Mouse (Mus musculus) midbrain, postnatal 0 days (tissue): ENCODE results near the gene Hdhd5. TPM values are rescaled to one million over a fixed set of nuclear protein-coding genes. Genes with fewer than 3 reads are reported as not detected.

Experiments
- ATAC-seq: fragments of 200-750 bp; cut with Nextera tagmentation; 2 replicates; pipeline ENCODE4 v1.8.0; 2017; ENCODE audit warnings: moderate number of reproducible peaks, mild to moderate bottlenecking, moderate TSS enrichment, moderate library complexity; ENCODE audit not compliant: low FRiP score
- DNase-seq: peaks from one replicate; pipeline ENCODE4 v3.0.0-alpha.2; 2015; ENCODE audit warnings: low spot score
- H3K27ac ChIP-seq: fragments of 300-500 bp; sonication (generic); 2 replicates; pipeline ENCODE4 v1.5.1; 2014; ENCODE audit warnings: low read depth, mild to moderate bottlenecking, low read length, mixed read lengths
- H3K27me3 ChIP-seq: fragments of 300-500 bp; sonication (generic); 2 replicates; pipeline ENCODE4 v1.6.1; 2014; ENCODE audit warnings: low read length, control low read depth, mixed read lengths; ENCODE audit not compliant: insufficient read depth
- H3K36me3 ChIP-seq: fragments of 300-500 bp; sonication (generic); 2 replicates; pipeline ENCODE4 v1.6.1; 2014; ENCODE audit warnings: low read length, control low read depth, mixed read lengths; ENCODE audit not compliant: insufficient read depth
- H3K4me1 ChIP-seq: fragments of 300-500 bp; sonication (generic); 2 replicates; pipeline ENCODE4 v1.6.1; 2014; ENCODE audit warnings: mild to moderate bottlenecking, control low read depth, antibody characterized with exemption, low read length, mixed read lengths; ENCODE audit not compliant: insufficient read depth
- H3K4me2 ChIP-seq: fragments of 300-500 bp; sonication (generic); 2 replicates; pipeline ENCODE4 v1.6.1; 2014; ENCODE audit warnings: low read depth, mild to moderate bottlenecking, low read length, mixed read lengths; ENCODE audit not compliant: poor library complexity, severe bottlenecking
- H3K4me3 ChIP-seq: fragments of 300-500 bp; sonication (generic); 2 replicates; pipeline ENCODE4 v1.5.1; 2014; ENCODE audit warnings: low read depth, mild to moderate bottlenecking, low read length, moderate library complexity
- H3K9ac ChIP-seq: fragments of 300-500 bp; sonication (generic); replicated peaks from 2 replicates; pipeline ENCODE4 v1.6.1; 2014; ENCODE audit warnings: mild to moderate bottlenecking, low read length, moderate library complexity, mixed read lengths; ENCODE audit not compliant: poor library complexity, severe bottlenecking
- H3K9me3 ChIP-seq: fragments of 300-500 bp; sonication (generic); 2 replicates; pipeline ENCODE4 v1.6.1; 2016; ENCODE audit warnings: low read length, control low read depth
- CTCF ChIP-seq: IDR thresholded peaks from 2 replicates; pipeline ENCODE4 v1.5.1; 2016; ENCODE audit warnings: antibody characterized with exemption, mild to moderate bottlenecking
- WGBS: fragments of 180-500 bp; shearing (Covaris S2); extraction: QIAGEN DNeasy Blood & Tissue Kit; methylation state at CpG from one replicate; pipeline ENCODE4 v1.1.7; 2014; 5-methylcytosine and 5-hydroxymethylcytosine counted together
- polyA plus RNA-seq: library from polyadenylated mRNA; unstranded; fragments of >200 nt; fragmentation: Nextera tagmentation; extraction: Ambion mirVana; gene quantifications from 2 replicates; pipeline ENCODE4 v1.2.1, GENCODE M21; 2015
- total RNA-seq: library from RNA; depleted of rRNA; stranded (reverse); fragments of >200 nt; gene quantifications from 2 replicates; pipeline ENCODE4 v1.2.3, GENCODE M21; 2014

The Hdhd5 gene
- total and polyA plus RNA-seq, 2 experiments from 2014 or later: 16.6 to 39.3 TPM

GRCm38 (mm10) chr6:120480361-120480760 lies 50.8 kb downstream of the Hdhd5 start:
- TF ChIP-seq CTCF: no peak

GRCm38 (mm10) chr6:120479302-120479701 lies 51.8 kb downstream of the Hdhd5 start:
- WGBS: 89% methylated on average over 2 of the region's 2 CpGs

More at GRCm38 (mm10) chr6:120480361-120480760, 50.8 kb downstream of the Hdhd5 start:
- Histone ChIP-seq H3K9me3 (no peaks in the 10 kb centered on the region), H3K4me3 (no peak overlapping the region), H3K36me3 (no peaks in the 10 kb centered on the region; the same call in 1 of the 2 replicates), H3K4me2 (no peak overlapping the region), H3K27ac (no peak overlapping the region), H3K4me1 (no peaks in the 10 kb centered on the region), H3K27me3 (no peaks in the 10 kb centered on the region), H3K9ac (no peak overlapping the region)
- DNase-seq (no peak), ATAC-seq (no peak)
- 92% methylated on average over 5 of the region's 5 CpGs for WGBS

GRCm38 (mm10) chr6:120475288-120475687 lies 55.8 kb downstream of the Hdhd5 start:
- H3K4me1 ChIP-seq: peaks cover 5% of the 10 kb centered on the region; the same call in 1 of the 2 replicates
- TF ChIP-seq CTCF: no peak
- no peak overlapping the region for H3K4me3 ChIP-seq
- H3K4me2 ChIP-seq: no peak overlapping the region
- H3K9ac ChIP-seq: no peak overlapping the region
- DNase-seq (no peak), ATAC-seq (no peak)
- H3K27me3 ChIP-seq: no peaks in the 10 kb centered on the region
- H3K9me3 ChIP-seq: no peaks in the 10 kb centered on the region
- WGBS: 84% methylated on average over 8 of the region's 8 CpGs
- no peak overlapping the region for H3K27ac ChIP-seq
- no peaks in the 10 kb centered on the region for H3K36me3 ChIP-seq

More at GRCm38 (mm10) chr6:120479302-120479701, 51.8 kb downstream of the Hdhd5 start:
- Histone ChIP-seq H3K27ac (no peak overlapping the region), H3K4me1 (no peaks in the 10 kb centered on the region), H3K9me3 (no peaks in the 10 kb centered on the region), H3K4me3 (no peak overlapping the region), H3K4me2 (no peak overlapping the region), H3K36me3 (no peaks in the 10 kb centered on the region; the same call in 1 of the 2 replicates), H3K27me3 (no peaks in the 10 kb centered on the region), H3K9ac (no peak overlapping the region)
- TF ChIP-seq CTCF: no peak
- no peak for DNase-seq
- ATAC-seq: no peak

- 37% methylated on average over 5 of the region's 5 CpGs for WGBS
These were observed 57.7 kb downstream of the Hdhd5 start for GRCm38 (mm10) chr6:120473427-120473826.

GRCm38 (mm10) chr6:120472455-120473140 lies 58.5 kb downstream of the Hdhd5 start:
- Histone ChIP-seq H3K36me3 (no peaks in the 10 kb centered on the region), H3K9ac (no peak overlapping the region), H3K4me2 (no peak overlapping the region), H3K4me1 (peaks cover 5% of the 10 kb centered on the region; the same call in 1 of the 2 replicates), H3K27ac (no peak overlapping the region), H3K4me3 (no peak overlapping the region), H3K27me3 (no peaks in the 10 kb centered on the region), H3K9me3 (no peaks in the 10 kb centered on the region)
- DNase-seq: no peak
- no peak for ATAC-seq
- no peak for TF ChIP-seq CTCF
- WGBS: 16% methylated on average over 8 of the region's 8 CpGs

More at GRCm38 (mm10) chr6:120473427-120473826, 57.7 kb downstream of the Hdhd5 start:
- no peak overlapping the region for H3K9ac ChIP-seq
- H3K4me2 ChIP-seq: no peak overlapping the region
- ATAC-seq (no peak), DNase-seq (no peak)
- H3K27ac ChIP-seq: no peak overlapping the region
- peaks cover 5% of the 10 kb centered on the region; the same call in 1 of the 2 replicates for H3K4me1 ChIP-seq
- H3K36me3 ChIP-seq: no peaks in the 10 kb centered on the region
- no peaks in the 10 kb centered on the region for H3K27me3 ChIP-seq
- H3K9me3 ChIP-seq: no peaks in the 10 kb centered on the region
- no peak overlapping the region for H3K4me3 ChIP-seq
- no peak for TF ChIP-seq CTCF

GRCm38 (mm10) chr6:120471991-120472441 lies 59.1 kb downstream of the Hdhd5 start:
- H3K9me3 ChIP-seq: no peaks in the 10 kb centered on the region
- no peak overlapping the region for H3K27ac ChIP-seq
- peak; percentile 68 for DNase-seq
- no peak overlapping the region for H3K9ac ChIP-seq
- no peaks in the 10 kb centered on the region for H3K36me3 ChIP-seq
- WGBS: 7% methylated on average over 5 of the region's 5 CpGs
- TF ChIP-seq CTCF: no peak
- no peaks in the 10 kb centered on the region for H3K27me3 ChIP-seq
- H3K4me1 ChIP-seq: peaks cover 5% of the 10 kb centered on the region; the same call in 1 of the 2 replicates
- no peak for ATAC-seq
- no peak overlapping the region for H3K4me2 ChIP-seq
- H3K4me3 ChIP-seq: no peak overlapping the region
